Mouse (Mus musculus) layer of hippocampus, adult 2 months (tissue): ENCODE measurements at regions not wholly inside any gene's neighbourhood (a gene's known extent, or its start where the extent isn't known, plus 50 kb on each side); places are given as distances from the start of the nearest gene placed in this dataset.
A peak's percentile ranks its signal among the peaks of the same experiment; 100 is the strongest.

Experiments used
- DNase-seq, 2 experiments: peaks; one replicate each; pipeline ENCODE4 v3.0.0; 2022; ENCODE audit warnings: low spot score in 2 of 2
- H3K27ac ChIP-seq: fragments of 200-600 bp; 2 replicates; pipeline ENCODE4 v1.8.1; 2022
- H3K4me3 ChIP-seq: fragments of 200-600 bp; 2 replicates; pipeline ENCODE4 v1.8.1; 2022; ENCODE audit warnings: mild to moderate bottlenecking
- CTCF ChIP-seq: fragments of 200-600 bp; conservative IDR thresholded peaks from 2 replicates; pipeline ENCODE4 v1.8.1; 2022; ENCODE audit warnings: antibody characterized with exemption, mild to moderate bottlenecking, moderate library complexity

- no peak overlapping the region for H3K4me3 ChIP-seq
- no peak for DNase-seq
- TF ChIP-seq CTCF: no peak
- no peak overlapping the region for H3K27ac ChIP-seq
Measured at GRCm38 (mm10) chr16:87207875-87208274, 146.1 kb upstream of the N6amt1 start.

DNA sequence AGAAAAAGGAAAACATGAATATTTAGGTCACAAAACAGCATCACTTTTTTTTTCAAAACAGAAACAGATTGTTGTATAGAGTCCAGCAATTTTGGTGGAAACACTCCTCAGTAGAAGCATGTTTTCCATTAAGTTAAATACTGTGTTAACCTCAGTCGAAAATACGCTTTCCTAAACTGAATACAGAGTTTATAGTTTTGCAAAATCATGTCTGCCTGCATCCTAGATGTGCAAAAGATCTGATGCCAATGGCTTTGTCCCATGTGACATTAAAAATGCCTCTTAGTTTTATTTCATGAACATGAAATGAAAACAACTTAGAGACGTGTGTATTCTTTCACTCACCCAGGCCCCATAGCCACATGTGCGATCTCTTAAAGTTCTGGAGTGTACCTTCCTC, 163.5 kb upstream of the N6amt1 start:
- Histone ChIP-seq H3K27ac (no peak overlapping the region), H3K4me3 (no peak overlapping the region)
- TF ChIP-seq CTCF: no peak
- DNase-seq: no peak

DNA sequence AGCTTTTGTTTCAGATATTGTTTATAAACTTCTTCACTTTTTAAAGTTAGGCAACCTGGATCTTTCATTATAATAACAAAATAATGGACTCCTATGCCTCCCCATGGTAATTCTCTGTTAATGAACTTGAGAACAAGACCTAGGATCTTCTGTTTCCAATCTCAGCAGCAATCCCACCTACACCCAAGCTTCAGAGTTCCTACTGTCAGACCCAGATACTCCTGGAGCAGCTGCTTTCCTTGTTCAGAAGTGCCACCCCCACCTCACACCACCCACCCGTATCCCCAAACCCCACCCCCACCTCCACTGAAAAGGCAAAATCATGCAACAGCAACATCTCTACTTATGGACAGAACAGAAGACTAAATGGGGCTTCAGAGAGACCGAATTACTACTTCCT, 165.2 kb upstream of the N6amt1 start:
- DNase-seq: no peak
- TF ChIP-seq CTCF: no peak
- Histone ChIP-seq H3K4me3 (no peak overlapping the region), H3K27ac (no peak overlapping the region)

DNA sequence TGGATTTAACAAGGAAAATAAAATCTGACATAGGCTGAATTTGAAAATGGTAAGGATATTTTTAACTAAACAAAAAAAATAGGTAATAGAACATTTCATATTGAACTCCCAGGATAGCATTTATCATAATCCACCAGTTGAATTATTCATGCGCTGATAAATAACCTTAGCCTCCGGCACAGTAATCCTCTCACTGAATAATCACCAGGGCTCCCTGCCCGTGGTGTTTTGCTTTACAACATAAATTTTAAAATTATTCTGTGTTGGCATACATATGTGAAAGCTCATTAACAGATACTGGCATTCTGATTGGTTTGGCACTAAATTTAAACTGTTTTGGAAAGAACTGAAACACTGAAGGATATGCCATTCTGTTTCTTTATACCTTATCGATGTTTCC, 181.6 kb upstream of the N6amt1 start:
- no peak for TF ChIP-seq CTCF
- Histone ChIP-seq H3K4me3 (no peak overlapping the region), H3K27ac (no peak overlapping the region)
- DNase-seq: no peak

DNA sequence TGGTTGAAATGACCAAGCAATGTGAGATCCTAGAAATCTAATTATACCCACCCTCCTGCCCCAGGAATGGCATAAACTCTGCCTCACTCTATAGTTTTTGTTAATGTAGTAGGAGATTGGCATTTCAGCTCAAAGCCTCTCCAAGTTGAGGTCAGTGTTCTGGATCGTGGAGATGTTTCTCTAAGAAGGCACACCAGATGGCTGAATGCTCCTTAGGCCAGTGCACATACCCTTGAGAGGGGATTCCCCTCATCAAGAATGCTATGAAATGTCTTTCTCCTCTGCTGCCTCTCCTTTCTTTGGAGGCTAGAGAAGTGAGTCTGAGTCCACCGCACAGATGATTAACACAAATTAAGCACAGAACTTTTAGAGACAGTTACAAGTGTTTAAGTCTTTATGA, 214.7 kb upstream of the N6amt1 start:
- TF ChIP-seq CTCF: no peak
- Histone ChIP-seq H3K27ac (no peak overlapping the region), H3K4me3 (no peak overlapping the region)
- no peak for DNase-seq

GRCm38 (mm10) chr16:87136503-87136902, 217.5 kb upstream of the N6amt1 start:
- Histone ChIP-seq H3K4me3 (no peak overlapping the region), H3K27ac (no peak overlapping the region)
- TF ChIP-seq CTCF: no peak
- DNase-seq: no peak

DNA sequence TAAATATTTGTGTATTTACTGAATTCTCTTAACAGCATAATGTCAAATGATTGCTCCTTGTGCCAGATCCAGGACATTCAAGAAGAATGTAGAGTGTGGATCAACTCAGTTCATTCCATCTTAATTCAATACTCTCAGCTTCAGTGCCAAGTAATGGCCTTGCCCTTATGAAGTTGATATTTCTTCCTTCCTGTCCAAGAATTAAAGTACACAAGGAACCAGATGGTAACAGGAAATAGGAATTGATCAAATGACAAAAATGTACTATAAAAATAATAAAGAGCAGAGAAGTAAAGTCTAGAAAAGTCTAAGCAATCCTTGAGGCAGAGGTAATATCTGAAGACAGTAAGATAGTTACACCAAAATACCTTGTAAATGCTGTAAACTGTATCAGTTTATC, 219.5 kb upstream of the N6amt1 start:
- Histone ChIP-seq H3K4me3 (no peak overlapping the region), H3K27ac (no peak overlapping the region)
- TF ChIP-seq CTCF: no peak
- DNase-seq: no peak

- Histone ChIP-seq H3K27ac (no peak overlapping the region), H3K4me3 (no peak overlapping the region)
- TF ChIP-seq CTCF: no peak
- no peak for DNase-seq
Measured at GRCm38 (mm10) chr16:87133874-87134273, 220.1 kb upstream of the N6amt1 start.

DNA sequence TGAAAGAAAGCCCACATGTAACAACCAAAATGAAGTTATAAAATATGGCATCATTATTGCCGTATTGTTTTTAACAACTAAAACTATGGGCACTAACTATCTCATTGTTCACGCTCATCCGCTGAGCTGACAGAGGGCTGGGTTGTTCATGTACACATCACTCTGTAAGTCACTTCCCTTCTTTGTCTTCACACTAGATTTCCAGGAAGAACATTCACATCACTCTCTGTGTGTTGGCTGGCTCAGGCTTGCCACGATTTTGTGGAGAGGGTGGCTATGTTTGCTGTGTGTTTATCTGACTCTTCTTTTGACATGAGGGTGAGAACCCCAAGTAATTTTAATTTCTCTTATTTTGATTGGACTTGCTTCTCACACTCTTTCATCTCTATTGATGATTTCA, 221.9 kb upstream of the N6amt1 start:
- TF ChIP-seq CTCF: no peak
- no peak for DNase-seq
- Histone ChIP-seq H3K4me3 (no peak overlapping the region), H3K27ac (no peak overlapping the region)

GRCm38 (mm10) chr16:87130733-87131640, 223.0 kb upstream of the N6amt1 start:
- Histone ChIP-seq H3K4me3 (no peak overlapping the region), H3K27ac (no peak overlapping the region)
- DNase-seq: no peak
- TF ChIP-seq CTCF: no peak

DNA sequence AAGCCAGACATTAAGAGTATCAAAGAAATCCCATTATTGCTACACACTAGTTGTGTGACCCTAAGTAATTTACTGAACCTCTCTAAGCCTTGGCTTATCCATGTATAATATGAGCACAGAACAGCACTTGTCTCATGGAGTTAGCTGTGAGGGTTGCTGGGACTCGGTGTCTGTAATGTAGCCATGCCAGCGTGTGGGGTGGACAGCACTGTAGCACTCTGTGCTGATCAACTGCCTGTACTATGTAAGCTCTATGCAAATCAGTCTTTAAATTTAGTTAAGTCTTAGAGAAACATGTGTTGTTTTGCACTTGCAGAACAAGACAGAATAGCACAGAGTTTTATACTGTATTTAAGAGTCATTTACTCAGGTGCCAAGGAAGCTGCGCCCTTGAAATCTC, 225.0 kb upstream of the N6amt1 start:
- TF ChIP-seq CTCF: no peak
- DNase-seq: no peak
- H3K4me3 ChIP-seq: no peak overlapping the region; the same call in 1 of the 2 replicates
- peak overlapping the region; percentile 65 for H3K27ac ChIP-seq

DNA sequence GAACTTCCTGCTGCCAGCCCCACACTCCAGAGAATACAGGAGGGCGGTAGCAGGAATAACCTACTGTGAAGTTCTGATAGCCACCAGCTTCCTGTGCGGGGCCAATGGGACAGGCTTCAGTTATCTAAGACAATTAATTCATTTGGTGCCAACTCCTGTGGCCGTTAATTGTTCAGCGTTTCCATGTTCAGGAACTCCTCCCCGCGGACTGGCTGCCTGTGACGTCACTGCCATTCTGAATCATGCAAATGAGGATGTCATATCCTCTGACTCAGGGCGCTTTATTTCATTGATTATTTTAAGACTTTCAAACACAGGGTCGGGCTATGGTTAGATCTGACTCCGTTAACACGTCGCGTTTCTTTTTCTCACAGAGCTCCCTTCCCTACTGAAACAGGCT, 225.8 kb upstream of the N6amt1 start:
- no peak for TF ChIP-seq CTCF
- peak overlapping the region; percentile 65 for H3K27ac ChIP-seq
- peak in 1 of 2 experiments; percentile 48 for DNase-seq
- peak overlapping the region; percentile 46 for H3K4me3 ChIP-seq

DNA sequence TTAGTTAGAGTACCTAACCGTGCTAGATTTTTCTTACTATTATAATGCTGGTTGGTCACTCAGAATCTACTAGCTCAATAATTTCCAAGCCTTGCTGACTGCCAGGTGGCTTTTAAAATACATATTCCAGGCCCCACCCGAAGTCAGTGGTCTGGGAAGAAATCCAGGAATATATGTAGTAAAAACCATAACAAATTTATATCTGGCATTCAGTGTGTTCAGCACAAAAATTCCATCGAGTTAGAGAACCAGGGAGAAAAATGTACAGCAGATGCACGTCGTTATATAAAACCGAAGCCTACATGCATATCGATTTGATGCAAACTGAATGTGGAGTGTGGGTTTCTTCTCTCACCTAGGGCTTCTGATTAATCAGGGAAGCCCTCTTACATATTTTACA, 229.5 kb upstream of the N6amt1 start:
- Histone ChIP-seq H3K4me3 (no peak overlapping the region), H3K27ac (no peak overlapping the region)
- no peak for TF ChIP-seq CTCF
- DNase-seq: no peak

DNA sequence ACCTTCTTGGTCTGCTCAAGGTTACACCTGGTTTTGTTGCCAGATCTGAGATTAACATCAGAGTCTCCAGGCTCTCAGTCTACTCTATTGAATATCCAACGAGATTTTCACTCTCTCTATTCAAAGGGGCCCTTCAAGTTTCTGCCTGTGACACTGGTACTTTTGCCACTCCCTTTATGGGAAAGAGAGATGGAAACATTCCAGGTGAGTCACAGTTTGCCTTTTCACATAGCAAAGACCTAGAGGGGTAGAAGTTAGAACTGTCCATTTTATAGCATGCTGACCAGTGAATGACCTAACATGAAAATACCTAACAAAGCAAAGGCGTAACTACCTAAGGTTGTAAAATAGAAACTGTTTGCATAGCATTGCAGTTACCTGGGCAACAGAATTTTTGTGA, 250.4 kb upstream of the N6amt1 start:
- no peak for TF ChIP-seq CTCF
- no peak overlapping the region for H3K4me3 ChIP-seq
- H3K27ac ChIP-seq: no peak overlapping the region
- no peak for DNase-seq
